Mouse (Mus musculus): ENCODE data around the gene Tbl3.

GRCm38 (mm10) chr17:24716166-24716682 lies 8.8 kb upstream of the Tbl3 start:
- TF ChIP-seq CTCF (IDR thresholded peaks at IDR 0.05; ENCODE audit: low read depth) (no peak), EP300 (IDR thresholded peaks at IDR 0.05; ENCODE audit: low read depth) (no peak)

Data from liver, embryonic 14.5 days (tissue).